ENCODE assay signal across 9 mouse cellular contexts in the genomic region with DNA sequence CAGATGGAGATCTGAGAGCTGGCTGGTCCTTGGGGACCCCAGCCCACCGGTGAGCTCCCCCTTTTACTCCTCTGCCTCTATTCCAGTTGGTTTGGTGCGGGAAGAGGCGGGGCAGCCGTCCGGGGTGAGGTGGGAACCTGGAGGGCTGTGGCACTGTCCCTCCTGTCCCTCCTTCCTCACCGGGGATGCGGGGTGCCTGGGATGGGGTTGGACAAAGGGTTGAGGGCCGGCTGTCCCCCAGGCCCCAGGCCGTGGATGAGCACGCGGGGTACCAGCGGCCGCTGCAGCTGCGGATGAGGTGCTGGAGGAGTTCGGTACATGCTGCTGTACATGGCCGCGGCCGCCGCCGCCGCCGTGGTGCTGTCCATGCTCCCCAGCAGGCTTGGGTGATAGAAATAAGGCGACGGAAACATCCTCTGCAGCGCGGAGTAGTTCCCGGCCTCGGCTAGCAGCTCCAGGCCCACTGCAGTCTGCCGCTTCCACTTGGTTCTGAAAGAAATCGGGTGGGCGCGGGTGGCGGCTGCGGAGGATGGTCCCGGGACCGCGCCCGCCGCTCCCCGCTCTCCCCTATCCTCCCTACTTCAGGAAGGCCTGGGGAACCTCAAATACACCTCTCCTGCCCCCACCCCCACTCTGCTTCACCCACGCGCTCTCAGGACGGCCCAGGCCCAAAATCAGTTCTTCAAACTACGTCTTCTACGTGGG. TPM values are rescaled to one million over a fixed set of nuclear protein-coding genes. Genes with fewer than 3 reads are reported as not detected.
DNase-seq lines count a peak whose midpoint lies in the region; ATAC-seq and TF ChIP-seq lines count a peak whose summit lies in the region.
"Had no signal": no experiment of that assay in that cellular context is flagged by ENCODE, and none has a peak within 500 bp of the region (broad histone marks: within the 10 kb centered on the region; RNA-seq: fewer than 3 reads in every experiment).

No protein-coding gene starts in this region.

- H3K9ac ChIP-seq in forebrain, embryonic 12.5 days = peak overlapping the region; percentile 59; the same call in 1 of the 2 replicates

- DNase-seq in CD4-positive, CD25-positive, alpha-beta regulatory T cell, adult 2 months (ENCODE audit: low read depth, low spot score) = peak; percentile 34
- DNase-seq in Patski (ENCODE audit: low read depth, low spot score) = no peak
- DNase-seq in adrenal gland, adult 8-10 months = no peak
- no peak for DNase-seq in adrenal gland, adult 18-20 months (ENCODE audit: low spot score in 2 of 2)
- no peak for DNase-seq in ovary, adult 18-20 months (ENCODE audit: low spot score)

- H3K4me3 ChIP-seq in forebrain, embryonic 12.5 days (replicated peaks) = peak overlapping the region; percentile 38

- CTCF ChIA-PET in Patski (lab: Charles Lee) = no interaction called here

- ATAC-seq in CD4-positive, CD25-positive, alpha-beta regulatory T cell, adult 4 months = no peak
- peak; percentile 23 for ATAC-seq in Patski
- ATAC-seq in forebrain, embryonic 12.5 days (ENCODE audit: low FRiP score) = peak; percentile 39
- ATAC-seq in megakaryocyte progenitor cell, adult 5-6 weeks (replicated peaks; ENCODE audit: poor library complexity) = peak; percentile 11; the same call in 1 of the 2 replicates

- TF ChIP-seq CTCF in Patski (IDR thresholded peaks at IDR 0.05) = no peak

- WGBS in forebrain, embryonic 12.5 days = under 1% methylated on average over 40 of the region's 45 CpGs

- peaks cover 36% of the 10 kb centered on the region for H3K4me1 ChIP-seq in forebrain, embryonic 12.5 days

- no peaks in the 10 kb centered on the region for H3K36me3 ChIP-seq in forebrain, embryonic 12.5 days (replicated peaks)

- H3K27me3 ChIP-seq in Patski = peaks cover 86% of the 10 kb centered on the region
- peaks cover 92% of the 10 kb centered on the region for H3K27me3 ChIP-seq in forebrain, embryonic 12.5 days

- POLR2A ChIA-PET in Patski (lab: Charles Lee) = no interaction called here

- peak overlapping the region; percentile 47 for H3K4me2 ChIP-seq in forebrain, embryonic 12.5 days

- in situ Hi-C loops in Patski (cut with MboI; ENCODE audit: low pct_unique_long_range_greater_than_20kb) = no loop called here

- H3K27ac ChIP-seq in forebrain, embryonic 12.5 days = peak overlapping the region; percentile 80

- H3K9me3 ChIP-seq in forebrain, embryonic 12.5 days = no peaks in the 10 kb centered on the region

RNA-seq across cellular contexts. Expression of a gene that starts 4.6 kb away (rescaled TPM):
- not detected for polyA plus RNA-seq in CD4-positive, CD25-positive, alpha-beta regulatory T cell, adult 4 months (2017; shearing (Covaris generic))
- polyA plus RNA-seq in Patski (2021) = not detected
- 6.2 and 7.6 TPM in 2 replicates for polyA plus RNA-seq in forebrain, embryonic 12.5 days (2016; fragmentation: Nextera tagmentation; extraction: Ambion mirVana)
- not detected in 2 replicates for total RNA-seq in megakaryocyte progenitor cell, adult 5-6 weeks (2015)
- not detected in 2 replicates for total RNA-seq in megakaryocyte progenitor cell, adult 5-6 weeks (2017)
- not detected for total RNA-seq in adrenal gland, adult 8-10 months (2022)
- not detected for total RNA-seq in adrenal gland, adult 18-20 months (2021)
- total RNA-seq: liver, adult 2 months had no signal
- polyA plus RNA-seq: liver, adult 2 months had no signal
